19 mouse cellular contexts compared by ENCODE assay signal in genomic region chr4:149882139-149882916, GRCm38 (mm10).
DNase-seq lines count a peak whose midpoint lies in the region; ATAC-seq lines count a peak whose summit lies in the region.
"Had no signal": no experiment of that assay in that cellular context is flagged by ENCODE, and none has a peak within 500 bp of the region (broad histone marks: within the 10 kb centered on the region; RNA-seq: fewer than 3 reads in every experiment).

No protein-coding gene starts in this region.

- ATAC-seq in kidney, embryonic 16.5 days (ENCODE audit: low FRiP score, low TSS enrichment), result no peak
- ATAC-seq in liver, embryonic 11.5 days (replicated peaks; ENCODE audit: low FRiP score), result no peak

- 58% methylated on average over 17 of the region's 17 CpGs for WGBS in heart, embryonic 10.5 days
- 43% methylated on average over 17 of the region's 17 CpGs for WGBS in kidney, embryonic 16.5 days
- 82% methylated on average over 17 of the region's 17 CpGs for WGBS in embryonic facial prominence, embryonic 10.5 days
- WGBS in limb, embryonic 10.5 days, result 84% methylated on average over 17 of the region's 17 CpGs
- WGBS in liver, embryonic 11.5 days, result 66% methylated on average over 17 of the region's 17 CpGs

- H3K27me3 ChIP-seq in heart, embryonic 10.5 days (ENCODE audit: insufficient read depth, poor library complexity, severe bottlenecking), result peaks cover 25% of the 10 kb centered on the region
- H3K27me3 ChIP-seq in kidney, embryonic 16.5 days (ENCODE audit: insufficient read depth, low read length), result no peaks in the 10 kb centered on the region
- peaks cover 10% of the 10 kb centered on the region; the same call in 1 of the 2 replicates for H3K27me3 ChIP-seq in embryonic facial prominence, embryonic 10.5 days (replicated peaks; ENCODE audit: low read depth, poor library complexity, severe bottlenecking)
- H3K27me3 ChIP-seq in limb, embryonic 10.5 days (ENCODE audit: low read depth, poor library complexity, severe bottlenecking), result no peaks in the 10 kb centered on the region
- H3K27me3 ChIP-seq in liver, embryonic 11.5 days (replicated peaks; ENCODE audit: control insufficient read depth, insufficient read depth, low read length), result peaks cover 7% of the 10 kb centered on the region
- H3K27me3 ChIP-seq: limb, embryonic 12.5 days; neural tube, embryonic 13.5 days had no signal

- DNase-seq in heart, embryonic 10.5 days (ENCODE audit: low spot score), result no peak
- no peak for DNase-seq in heart, adult 18-20 months
- DNase-seq in kidney, postnatal 25 days, result no peak
- no peak for DNase-seq in embryonic facial prominence, embryonic 10.5 days (ENCODE audit: low spot score)
- no peak for DNase-seq in limb, embryonic 10.5 days (ENCODE audit: low spot score)
- no peak for DNase-seq in liver, embryonic 11.5 days (ENCODE audit: low spot score)
- DNase-seq: adrenal gland, adult 8-10 months; B cell, adult 2 months; cerebellum, adult 11-12 months; gastrocnemius, postnatal 10 days; lung, postnatal 4 days; thymus, postnatal 4 days had no signal

- peaks cover 45% of the 10 kb centered on the region for H3K4me1 ChIP-seq in heart, embryonic 10.5 days
- peaks cover 39% of the 10 kb centered on the region for H3K4me1 ChIP-seq in kidney, embryonic 16.5 days (ENCODE audit: insufficient read depth, low read length)
- peaks cover 62% of the 10 kb centered on the region for H3K4me1 ChIP-seq in embryonic facial prominence, embryonic 10.5 days
- peaks cover 57% of the 10 kb centered on the region for H3K4me1 ChIP-seq in limb, embryonic 10.5 days
- H3K4me1 ChIP-seq in liver, embryonic 11.5 days (replicated peaks; ENCODE audit: control insufficient read depth, insufficient read depth, low read length), result no peaks in the 10 kb centered on the region

- no peak overlapping the region for H3K4me3 ChIP-seq in heart, embryonic 10.5 days
- no peak overlapping the region for H3K4me3 ChIP-seq in kidney, embryonic 16.5 days (ENCODE audit: low read length)
- H3K4me3 ChIP-seq in embryonic facial prominence, embryonic 10.5 days, result no peak overlapping the region
- H3K4me3 ChIP-seq in limb, embryonic 10.5 days, result no peak overlapping the region
- no peak overlapping the region for H3K4me3 ChIP-seq in liver, embryonic 11.5 days (ENCODE audit: low read depth, low read length)
- H3K4me3 ChIP-seq: embryonic facial prominence, embryonic 12.5 days; hindbrain, embryonic 13.5 days; limb, embryonic 12.5 days; midbrain, embryonic 10.5 days; neural tube, embryonic 13.5 days had no signal

- no peaks in the 10 kb centered on the region for H3K36me3 ChIP-seq in heart, embryonic 10.5 days
- H3K36me3 ChIP-seq in kidney, embryonic 16.5 days (ENCODE audit: insufficient read depth, low read length), result no peaks in the 10 kb centered on the region
- no peaks in the 10 kb centered on the region for H3K36me3 ChIP-seq in embryonic facial prominence, embryonic 10.5 days (replicated peaks)
- no peaks in the 10 kb centered on the region for H3K36me3 ChIP-seq in limb, embryonic 10.5 days
- H3K36me3 ChIP-seq in liver, embryonic 11.5 days (ENCODE audit: control insufficient read depth, insufficient read depth, low read length), result no peaks in the 10 kb centered on the region
- H3K36me3 ChIP-seq: embryonic facial prominence, embryonic 12.5 days; hindbrain, embryonic 13.5 days; limb, embryonic 12.5 days; midbrain, embryonic 10.5 days; neural tube, embryonic 13.5 days had no signal

- no peaks in the 10 kb centered on the region for H3K9me3 ChIP-seq in heart, embryonic 10.5 days
- H3K9me3 ChIP-seq in kidney, embryonic 16.5 days (ENCODE audit: low read length), result no peaks in the 10 kb centered on the region
- H3K9me3 ChIP-seq in embryonic facial prominence, embryonic 10.5 days, result no peaks in the 10 kb centered on the region
- no peaks in the 10 kb centered on the region for H3K9me3 ChIP-seq in limb, embryonic 10.5 days (replicated peaks)
- no peaks in the 10 kb centered on the region for H3K9me3 ChIP-seq in liver, embryonic 11.5 days (ENCODE audit: control insufficient read depth, low read length)
- H3K9me3 ChIP-seq: embryonic facial prominence, embryonic 12.5 days; hindbrain, embryonic 13.5 days; limb, embryonic 12.5 days; midbrain, embryonic 10.5 days; neural tube, embryonic 13.5 days had no signal

- H3K9ac ChIP-seq in kidney, embryonic 16.5 days (replicated peaks; ENCODE audit: low read length), result no peak overlapping the region
- H3K9ac ChIP-seq in liver, embryonic 11.5 days (ENCODE audit: low read depth, low read length), result no peak overlapping the region
- H3K9ac ChIP-seq: hindbrain, embryonic 13.5 days; limb, embryonic 12.5 days; liver, embryonic 14.5 days; neural tube, embryonic 13.5 days had no signal

- no peak overlapping the region for H3K4me2 ChIP-seq in kidney, embryonic 16.5 days (replicated peaks; ENCODE audit: low read depth, low read length)
- no peak overlapping the region for H3K4me2 ChIP-seq in liver, embryonic 11.5 days
- H3K4me2 ChIP-seq: embryonic facial prominence, embryonic 12.5 days; hindbrain, embryonic 13.5 days; limb, embryonic 12.5 days; neural tube, embryonic 13.5 days had no signal

- H3K27ac ChIP-seq in heart, embryonic 10.5 days, result peak overlapping the region; percentile 67
- peak overlapping the region; percentile 21; the same call in 1 of the 2 replicates for H3K27ac ChIP-seq in kidney, embryonic 16.5 days (ENCODE audit: low read length)
- peak overlapping the region; percentile 60 for H3K27ac ChIP-seq in embryonic facial prominence, embryonic 10.5 days (replicated peaks)
- peak overlapping the region; percentile 66 for H3K27ac ChIP-seq in limb, embryonic 10.5 days
- no peak overlapping the region for H3K27ac ChIP-seq in liver, embryonic 11.5 days (ENCODE audit: low read depth, low read length)
- H3K27ac ChIP-seq: embryonic facial prominence, embryonic 12.5 days; hindbrain, embryonic 13.5 days; limb, embryonic 12.5 days; liver, embryonic 14.5 days; midbrain, embryonic 10.5 days; neural tube, embryonic 13.5 days had no signal
